Mouse (Mus musculus) MEL (cell line): Measurements from ENCODE around the gene Cpm. TPM values are rescaled to one million over a fixed set of nuclear protein-coding genes. Genes with fewer than 3 reads are reported as not detected.
"Not testable (repeated sequence)": the region's sequence is repeated elsewhere in the genome, so short reads cannot be mapped to it uniquely, and the experiment has no call there.

Experiments used
- DNase-seq: peaks from one replicate; pipeline ENCODE4 v3.0.0; 2011; ENCODE audit warnings: low read depth, low spot score
- H3K27ac ChIP-seq: 2 replicates; pipeline ENCODE4 v1.5.1; 2012; ENCODE audit warnings: low read depth, mild to moderate bottlenecking, control low read depth, low read length, moderate library complexity; ENCODE audit not compliant: control insufficient read depth
- H3K27me3 ChIP-seq, 2 experiments: fragments of 150-350 bp in 1 of 2; sonication (generic) in 1 of 2; 2 replicates each; pipeline ENCODE4 v1.6.1; 2012; ENCODE audit warnings: low read length in 2 of 2, mild to moderate bottlenecking in 2 of 2, improper control_type of control experiment in 1 of 2, moderate library complexity in 1 of 2; ENCODE audit not compliant: insufficient read depth in 2 of 2, control insufficient read depth in 1 of 2
- H3K36me3 ChIP-seq, 2 experiments: 2 replicates each; pipeline ENCODE4 v1.6.1; 2012 to 2014; ENCODE audit warnings: low read length in 2 of 2, improper control_type of control experiment in 1 of 2, inconsistent platforms in 1 of 2, mild to moderate bottlenecking in 1 of 2; ENCODE audit not compliant: insufficient read depth in 2 of 2, control insufficient read depth in 1 of 2
- H3K4me1 ChIP-seq, 2 experiments: fragments of 150-350 bp in 1 of 2; sonication (generic) in 1 of 2; 2 replicates each; pipeline ENCODE4 v1.6.1; 2012; ENCODE audit warnings: low read length in 2 of 2, improper control_type of control experiment in 1 of 2, mild to moderate bottlenecking in 1 of 2; ENCODE audit not compliant: insufficient read depth in 2 of 2, control insufficient read depth in 1 of 2
- H3K4me3 ChIP-seq, 2 experiments: fragments of 150-350 bp in 1 of 2; sonication (generic) in 1 of 2; 2 replicates each; pipeline ENCODE4 v1.5.1; 2012; ENCODE audit warnings: low read depth in 2 of 2, low read length in 2 of 2, mild to moderate bottlenecking in 2 of 2, moderate library complexity in 2 of 2, control low read depth in 1 of 2, improper control_type of control experiment in 1 of 2; ENCODE audit not compliant: control insufficient read depth in 1 of 2, insufficient read depth in 1 of 2
- H3K79me2 ChIP-seq: 2 replicates; pipeline ENCODE4 v1.6.1; 2012; ENCODE audit warnings: mild to moderate bottlenecking, low read length, moderate library complexity; ENCODE audit not compliant: control insufficient read depth, poor library complexity, insufficient read depth
- H3K9ac ChIP-seq: 2 replicates; pipeline ENCODE4 v1.6.1; 2012; ENCODE audit warnings: low read depth, mild to moderate bottlenecking, control low read depth, low read length, moderate library complexity; ENCODE audit not compliant: control insufficient read depth, poor library complexity, severe bottlenecking
- H3K9me3 ChIP-seq: fragments of 150-350 bp; sonication (generic); replicated peaks from 2 replicates; pipeline ENCODE4 v1.6.1; 2012; ENCODE audit warnings: mild to moderate bottlenecking, low read length, improper control_type of control experiment, moderate library complexity; ENCODE audit not compliant: insufficient read depth
- CHD1 ChIP-seq: IDR thresholded peaks from 2 replicates; pipeline ENCODE4 v1.6.1; 2012; ENCODE audit warnings: low read depth, mild to moderate bottlenecking, inconsistent platforms, low read length, improper control_type of control experiment
- CTCF ChIP-seq, 3 experiments: IDR thresholded peaks in 2 of 3; conservative IDR thresholded peaks in 1 of 3; 2 replicates each; pipeline ENCODE4 v1.5.1; 2011 to 2012; ENCODE audit warnings: low read length in 3 of 3, low read depth in 2 of 3, mild to moderate bottlenecking in 2 of 3, improper control_type of control experiment in 1 of 3, inconsistent platforms in 1 of 3, mixed read lengths in 1 of 3, moderate library complexity in 1 of 3; ENCODE audit not compliant: control insufficient read depth in 1 of 3, insufficient read depth in 1 of 3, poor library complexity in 1 of 3, severe bottlenecking in 1 of 3
- ELF1 ChIP-seq: IDR thresholded peaks from 2 replicates; pipeline ENCODE4 v1.6.1; 2014; ENCODE audit warnings: low read depth, mild to moderate bottlenecking, inconsistent platforms, low read length, improper control_type of control experiment, moderate library complexity
- ETS1 ChIP-seq: IDR thresholded peaks from 2 replicates; pipeline ENCODE4 v1.6.1; 2012; ENCODE audit warnings: low read depth, mild to moderate bottlenecking, inconsistent platforms, low read length, improper control_type of control experiment, moderate library complexity
- GABPA ChIP-seq: IDR thresholded peaks from 2 replicates; pipeline ENCODE4 v1.6.1; 2012; ENCODE audit warnings: low read depth, mild to moderate bottlenecking, inconsistent platforms, low read length, improper control_type of control experiment, moderate library complexity
- KAT2A ChIP-seq: conservative IDR thresholded peaks from 2 replicates; pipeline ENCODE4 v1.6.1; 2012; ENCODE audit warnings: low read depth, low read length, improper control_type of control experiment, inconsistent platforms
- MAZ ChIP-seq: IDR thresholded peaks from 2 replicates; pipeline ENCODE4 v1.6.1; 2012; ENCODE audit warnings: low read depth, mild to moderate bottlenecking, inconsistent platforms, low read length, improper control_type of control experiment
- MYC ChIP-seq: IDR thresholded peaks from 2 replicates; pipeline ENCODE4 v1.6.1; 2011; ENCODE audit warnings: low read depth, mild to moderate bottlenecking, low read length, improper control_type of control experiment, moderate library complexity
- NELFE ChIP-seq: IDR thresholded peaks from 2 replicates; pipeline ENCODE4 v1.6.1; 2011; ENCODE audit warnings: low read depth, low read length, improper control_type of control experiment
- NRF1 ChIP-seq: IDR thresholded peaks from 2 replicates; pipeline ENCODE4 v1.6.1; 2014; ENCODE audit warnings: low read depth, mild to moderate bottlenecking, inconsistent platforms, low read length, improper control_type of control experiment, moderate library complexity; ENCODE audit not compliant: poor library complexity, insufficient read depth, severe bottlenecking
- POLR2A ChIP-seq, 2 experiments: IDR thresholded peaks; 2 replicates each; pipeline ENCODE4 v1.6.1; 2011 to 2012; ENCODE audit warnings: low read length in 2 of 2, mild to moderate bottlenecking in 2 of 2, control low read depth in 1 of 2, improper control_type of control experiment in 1 of 2, low read depth in 1 of 2, moderate library complexity in 1 of 2; ENCODE audit not compliant: control insufficient read depth in 1 of 2, insufficient read depth in 1 of 2, poor library complexity in 1 of 2
- TAL1 ChIP-seq: IDR thresholded peaks from 2 replicates; pipeline ENCODE4 v1.6.1; 2012; ENCODE audit warnings: mild to moderate bottlenecking, inconsistent platforms, low read length, moderate library complexity, mixed read lengths
- TBP ChIP-seq: IDR thresholded peaks from 2 replicates; pipeline ENCODE4 v1.8.0; 2011; ENCODE audit warnings: low read depth, low read length, improper control_type of control experiment
- USF1 ChIP-seq: IDR thresholded peaks from 2 replicates; pipeline ENCODE4 v1.6.1; 2014; ENCODE audit warnings: low read depth, mild to moderate bottlenecking, inconsistent platforms, low read length, improper control_type of control experiment, moderate library complexity
- USF2 ChIP-seq, 2 experiments: IDR thresholded peaks; 2 replicates each; pipeline ENCODE4 v1.6.1; 2011 to 2012; ENCODE audit warnings: improper control_type of control experiment in 2 of 2, low read length in 2 of 2, borderline replicate concordance in 1 of 2, inconsistent platforms in 1 of 2, low read depth in 1 of 2, mild to moderate bottlenecking in 1 of 2; ENCODE audit not compliant: insufficient read depth in 1 of 2
- ZMIZ1 ChIP-seq: IDR thresholded peaks from 2 replicates; pipeline ENCODE4 v1.6.1; 2012; ENCODE audit warnings: low read depth, mild to moderate bottlenecking, inconsistent platforms, low read length, improper control_type of control experiment, moderate library complexity
- polyA plus RNA-seq, 2 experiments: library from polyadenylated mRNA; stranded (reverse) in 1 of 2; unstranded in 1 of 2; fragments of >175 nt in 1 of 2; fragments of >200 nt in 1 of 2; gene quantifications; 2 replicates each; pipeline versions ENCODE4 v1.2.1 to v1.2.4; 2012; ENCODE audit warnings: low replicate concordance in 2 of 2, low read depth in 1 of 2; ENCODE audit not compliant: insufficient read length in 2 of 2, insufficient read depth in 1 of 2, missing spikeins in 1 of 2
- total RNA-seq: library from RNA; depleted of rRNA; stranded (reverse); fragments of 300-350 nt; gene quantifications from 2 replicates; pipeline ENCODE4 v1.2.3, GENCODE M21; 2012

Gene Cpm
- total and polyA plus RNA-seq, 3 experiments: 0.04 to 0.40 TPM; not detected in 1

GRCm38 (mm10) chr10:117615746-117616145 is 13.6 kb upstream of the Cpm start:
- H3K4me1 ChIP-seq: no peaks in the 10 kb centered on the region
- H3K27me3 ChIP-seq: no peaks in the 10 kb centered on the region; a peak in 1 of 4 replicates
- H3K4me3 ChIP-seq: no peak overlapping the region
- H3K27ac ChIP-seq: no peak overlapping the region
- no peak overlapping the region for H3K9ac ChIP-seq
- no peaks in the 10 kb centered on the region for H3K36me3 ChIP-seq
- H3K9me3 ChIP-seq: no peaks in the 10 kb centered on the region
- H3K79me2 ChIP-seq: no peaks in the 10 kb centered on the region
- TF ChIP-seq ZMIZ1: no peak
- TF ChIP-seq KAT2A: no peak
- no peak for TF ChIP-seq MYC
- no peak for TF ChIP-seq MAZ
- TF ChIP-seq CHD1: no peak
- no peak for TF ChIP-seq NELFE
- TF ChIP-seq CTCF (IDR thresholded peaks at IDR 0.05 in 2 of 3, conservative IDR thresholded peaks at IDR 0.05 in 1 of 3; ENCODE audit: control insufficient read depth in 1 of 3, insufficient read depth in 1 of 3, low read depth in 2 of 3, low read length in 3 of 3, poor library complexity in 1 of 3, severe bottlenecking in 1 of 3): no peak
- no peak for TF ChIP-seq NRF1
- no peak for TF ChIP-seq ELF1
- DNase-seq: no peak

DNA sequence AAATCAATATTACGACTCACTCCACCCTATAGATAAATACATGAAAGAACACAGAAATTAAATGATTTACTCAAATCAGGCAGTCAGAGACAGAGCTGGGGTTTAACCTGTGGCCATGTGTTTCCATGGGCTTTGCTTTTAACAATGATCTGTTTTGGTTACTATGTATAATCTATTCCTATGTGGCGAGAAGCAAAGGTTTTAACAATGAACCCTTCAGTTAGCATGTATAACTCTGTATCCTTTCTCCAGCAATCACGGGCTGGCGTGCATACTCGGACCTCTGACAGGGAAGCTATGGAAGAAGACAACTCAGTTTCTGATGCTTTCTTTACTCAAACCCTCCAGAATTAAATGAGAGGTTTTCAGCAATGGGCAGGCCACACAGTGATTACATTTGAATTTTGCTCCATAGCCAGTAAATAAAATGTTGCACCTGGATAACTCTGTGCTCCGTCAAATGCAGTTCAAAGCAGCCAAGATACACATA is 13.1 kb upstream of the Cpm start:
- no peaks in the 10 kb centered on the region for H3K36me3 ChIP-seq
- no peak for DNase-seq
- H3K79me2 ChIP-seq: no peaks in the 10 kb centered on the region
- no peaks in the 10 kb centered on the region for H3K9me3 ChIP-seq
- H3K4me3 ChIP-seq: no peak overlapping the region
- no peak overlapping the region for H3K9ac ChIP-seq
- H3K4me1 ChIP-seq: no peaks in the 10 kb centered on the region
- no peaks in the 10 kb centered on the region; a peak in 1 of 4 replicates for H3K27me3 ChIP-seq
- no peak overlapping the region for H3K27ac ChIP-seq
- no peak for TF ChIP-seq ETS1
- TF ChIP-seq GABPA: no peak
- no peak for TF ChIP-seq TAL1
- no peak for TF ChIP-seq POLR2A (IDR thresholded peaks at IDR 0.05; ENCODE audit: control insufficient read depth in 1 of 2, insufficient read depth in 1 of 2, low read depth in 1 of 2, low read length in 2 of 2, poor library complexity in 1 of 2)
- no peak for TF ChIP-seq USF2 (IDR thresholded peaks at IDR 0.05; ENCODE audit: borderline replicate concordance in 1 of 2, insufficient read depth in 1 of 2, low read depth in 1 of 2, low read length in 2 of 2)
- TF ChIP-seq TBP: no peak
- TF ChIP-seq USF1: no peak
- TF ChIP-seq CHD1: no peak

DNA sequence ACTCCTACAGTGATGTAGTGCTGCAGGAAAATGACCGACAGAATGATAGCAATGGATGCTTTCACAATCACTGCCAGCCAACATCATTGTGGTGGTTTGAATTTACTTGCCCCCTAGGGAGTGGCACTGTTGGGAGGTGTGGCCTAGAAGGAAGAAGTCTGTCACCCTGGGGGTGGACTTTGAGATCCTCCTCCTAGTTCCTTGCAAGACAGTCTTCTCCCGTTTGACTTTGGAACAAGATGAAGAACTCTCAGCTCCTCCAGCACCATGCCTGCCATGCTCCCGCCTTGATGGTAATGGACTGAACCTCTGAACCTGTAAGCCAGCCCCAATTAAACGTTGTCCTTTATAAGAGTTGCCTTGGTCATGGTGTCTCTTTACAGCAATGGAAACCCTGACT is 12.5 kb upstream of the Cpm start:
- not testable (repeated sequence) for H3K27ac ChIP-seq, H3K9ac ChIP-seq, H3K27me3 ChIP-seq, DNase-seq, H3K4me1 ChIP-seq, H3K79me2 ChIP-seq, H3K4me3 ChIP-seq, H3K36me3 ChIP-seq, H3K9me3 ChIP-seq
